Mouse (Mus musculus) adrenal gland, postnatal 25 days (tissue): ENCODE measurements around the gene Tirap. TPM values are rescaled to one million over a fixed set of nuclear protein-coding genes. Genes with fewer than 3 reads are reported as not detected.

ENCODE experiments used
- DNase-seq: peaks from one replicate; pipeline ENCODE4 v3.0.0; 2021; ENCODE audit warnings: mixed read lengths
- long read RNA-seq: library from polyadenylated mRNA; stranded (forward); transcript quantifications from one replicate; pipeline ENCODE4 v2.0.0, GENCODE M21; 2021
- total RNA-seq: library from RNA; stranded (reverse); gene quantifications from 2 replicates; pipeline ENCODE4 v1.2.3, GENCODE M21; 2021

Gene Tirap
- total RNA-seq = 7.6 and 10.7 TPM in 2 replicates
- long read RNA-seq, transcript Tirap-205 (7 exons, 1,783 nt) = major isoform, 6 of 12 reads
- long read RNA-seq, partial matches to known transcripts = 0 of 12 reads
- long read RNA-seq, other reads (novel, unspliced or antisense) = 4 of 12 reads

DNA sequence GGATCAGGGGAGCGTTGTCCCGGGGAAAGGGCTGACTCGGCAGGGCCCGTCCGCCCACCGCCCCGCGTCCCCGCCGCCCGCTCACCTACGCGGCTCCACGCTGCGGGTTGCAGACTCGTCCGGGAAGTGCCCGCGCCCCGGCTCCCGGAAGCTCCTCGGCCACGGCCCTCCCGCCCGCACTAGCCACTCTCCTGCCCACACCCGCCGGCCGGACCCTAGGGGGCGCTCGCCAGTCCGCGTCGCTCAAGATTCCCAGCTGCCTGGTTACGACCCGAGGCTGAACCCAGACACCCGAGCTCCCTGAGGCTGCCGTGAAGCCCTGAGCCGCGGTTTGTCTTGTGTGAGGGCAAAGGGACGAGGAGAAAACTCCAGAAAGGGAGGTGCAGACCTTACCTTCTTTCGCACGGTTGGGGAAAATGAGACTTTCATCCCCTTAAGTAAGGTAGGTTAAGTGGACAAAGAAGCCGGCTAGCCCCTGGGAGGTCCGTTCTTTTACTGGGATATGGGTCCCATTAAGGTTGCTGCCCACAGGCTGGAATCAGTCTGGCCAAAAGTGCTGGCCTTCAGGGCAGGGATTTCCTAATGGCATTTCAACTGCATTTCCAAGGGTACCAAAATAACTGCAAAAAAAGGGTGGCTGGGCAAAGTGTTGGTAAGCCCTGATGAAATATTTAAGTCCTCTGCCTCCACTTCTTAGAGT lies at the start of gene Tirap, which contains the start of gene Srpr:
Gene Tirap, minus strand, starts transcription at position 520 of the 700 bp plus-strand sequence.
Gene Srpr, plus strand, starts transcription at position 404 of the 700 bp plus-strand sequence.
- peak; percentile 96 for DNase-seq

DNA sequence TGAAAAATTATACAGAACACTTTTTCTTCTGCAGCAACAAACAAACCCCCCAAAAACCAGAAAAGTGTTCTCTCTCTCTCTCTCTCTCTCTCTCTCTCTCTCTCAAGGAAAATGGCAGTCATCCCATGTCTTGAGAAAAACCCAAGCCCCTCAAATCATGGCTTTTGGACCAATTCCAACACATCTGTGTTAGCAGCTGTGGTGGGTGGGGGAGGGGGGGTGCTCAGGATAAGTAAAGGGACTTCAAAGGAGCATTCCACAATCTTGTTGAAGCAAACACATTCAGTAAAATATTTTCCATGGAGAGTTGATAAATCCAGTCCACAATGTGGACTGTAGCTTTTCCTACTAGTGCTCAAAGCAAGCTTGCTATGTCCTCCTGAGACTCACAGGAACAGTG lies 49.4 kb upstream of the Tirap start:
- DNase-seq = no peak

DNA sequence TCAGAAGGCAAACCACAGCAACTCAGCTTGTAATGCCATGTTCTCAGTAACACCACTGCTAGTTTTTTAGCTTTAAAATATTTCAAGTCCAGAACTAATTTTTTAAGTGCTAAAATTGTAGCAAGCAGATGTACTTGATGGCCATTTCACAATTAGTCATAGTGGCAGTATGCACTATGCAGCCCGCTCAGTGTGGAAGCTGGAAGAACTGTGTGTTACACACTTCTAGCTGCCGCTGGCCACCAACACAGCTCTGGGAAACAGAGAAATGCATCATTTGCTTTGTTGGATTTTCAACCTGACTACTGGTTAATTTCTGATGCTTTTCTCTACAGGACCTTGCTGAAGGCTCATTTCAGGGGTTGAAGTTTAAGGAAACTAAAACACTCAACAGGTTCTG lies 47.3 kb upstream of the Tirap start:
- DNase-seq = no peak

DNA sequence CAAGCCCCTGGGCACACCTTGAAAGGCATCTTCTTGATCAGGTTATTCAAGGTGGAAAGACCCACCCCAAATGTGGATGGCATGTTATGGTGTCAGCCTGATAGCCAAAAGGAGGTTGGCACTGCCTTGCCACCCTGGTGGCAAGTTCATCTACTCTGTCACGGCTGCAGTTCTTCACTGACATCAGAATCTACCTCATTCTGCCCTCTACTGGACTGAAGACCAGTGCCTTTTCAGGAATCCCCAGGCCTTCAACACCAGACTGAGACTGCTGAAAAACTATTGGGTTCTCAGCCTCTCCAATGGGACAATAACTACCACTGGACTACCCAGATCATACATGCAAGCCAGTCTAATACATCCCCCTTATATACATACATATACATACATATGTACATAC lies 39.6 kb upstream of the Tirap start:
- no peak for DNase-seq

DNA sequence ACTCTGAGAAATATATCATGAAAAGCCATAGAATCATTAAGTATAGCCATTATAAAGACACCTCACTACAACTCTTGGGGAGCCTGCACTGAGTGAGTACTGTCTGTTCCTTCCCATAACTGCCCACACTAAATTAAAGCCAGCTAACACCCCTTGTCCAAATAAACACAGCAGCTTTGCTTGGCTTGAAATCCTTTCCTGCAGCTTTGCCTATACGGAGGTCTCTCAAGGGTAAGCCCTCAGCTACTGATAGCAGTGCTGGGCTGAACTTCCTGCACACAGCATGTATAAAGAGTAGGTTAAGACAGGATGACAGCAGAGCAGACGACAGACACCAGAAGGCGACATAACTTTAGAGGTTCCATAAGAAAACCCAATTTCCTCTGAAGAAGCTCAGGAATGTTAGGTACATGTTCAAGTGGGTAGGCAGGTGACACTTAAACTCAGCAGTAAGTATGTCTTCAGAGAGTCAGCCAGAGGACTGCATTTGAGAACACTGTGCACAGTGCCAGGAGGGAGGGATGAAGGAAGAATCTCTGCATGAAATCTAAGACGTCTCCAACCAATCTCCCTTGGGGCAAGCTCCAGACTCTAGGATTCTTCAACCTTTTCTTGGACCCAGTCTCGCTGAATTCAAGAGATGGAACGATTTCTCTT lies 39.0 kb upstream of the Tirap start:
- DNase-seq = no peak

DNA sequence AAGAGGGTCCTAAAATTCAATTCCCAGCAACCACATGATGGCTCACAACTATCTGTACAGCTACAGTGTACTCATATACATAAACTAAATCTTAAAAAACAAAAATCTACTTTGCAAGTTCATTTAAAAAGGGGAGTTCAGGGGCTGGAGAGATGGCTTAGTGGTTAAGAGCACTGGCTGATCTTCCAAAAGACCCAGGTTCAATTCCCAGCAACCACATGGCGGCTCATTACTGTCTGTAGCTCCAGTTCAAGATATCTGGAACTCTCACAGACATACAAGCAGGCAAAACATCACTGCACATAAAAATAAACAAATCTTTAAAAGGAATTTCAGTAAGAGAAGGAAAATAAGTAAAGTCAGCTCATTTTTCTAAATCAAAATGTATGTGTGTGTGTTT lies 38.3 kb upstream of the Tirap start:
- no peak for DNase-seq

DNA sequence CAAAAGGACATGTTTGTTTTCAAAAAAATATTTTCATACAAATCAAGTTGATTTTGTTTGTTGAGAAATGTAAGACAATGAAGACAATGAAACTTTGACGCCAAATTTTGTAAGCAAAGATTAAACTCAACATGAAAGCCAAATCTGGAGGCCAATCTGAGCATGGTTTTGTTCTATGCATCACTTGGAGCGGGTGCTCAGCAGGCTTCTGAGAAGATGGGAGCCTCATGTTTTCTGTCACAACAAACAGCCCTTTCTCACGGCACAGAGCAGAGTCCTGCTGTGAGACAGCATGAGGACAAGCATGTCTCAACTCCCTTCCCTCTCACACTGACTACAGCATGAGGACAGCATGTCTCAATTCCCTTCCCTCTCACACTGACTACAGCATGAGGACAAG lies 35.9 kb upstream of the Tirap start:
- no peak for DNase-seq

DNA sequence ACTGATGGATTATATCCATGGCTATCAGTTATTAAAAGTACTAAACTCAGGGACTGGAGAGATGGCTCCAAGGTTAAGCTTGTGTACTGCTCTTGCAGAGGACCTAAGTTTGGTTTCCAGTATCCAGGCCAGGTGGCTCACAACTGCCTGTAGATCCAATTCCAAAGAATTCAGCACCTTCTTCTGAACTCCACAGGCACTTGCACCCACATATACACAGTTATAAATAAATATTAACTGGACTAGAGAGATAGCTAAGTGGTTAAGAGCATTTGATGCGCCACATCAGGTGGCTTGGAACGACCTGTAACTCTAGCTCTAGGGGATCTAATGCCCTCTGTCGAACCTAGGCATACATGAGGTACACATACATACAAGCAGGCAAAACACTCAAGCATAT lies 28.6 kb upstream of the Tirap start:
- no peak for DNase-seq

DNA sequence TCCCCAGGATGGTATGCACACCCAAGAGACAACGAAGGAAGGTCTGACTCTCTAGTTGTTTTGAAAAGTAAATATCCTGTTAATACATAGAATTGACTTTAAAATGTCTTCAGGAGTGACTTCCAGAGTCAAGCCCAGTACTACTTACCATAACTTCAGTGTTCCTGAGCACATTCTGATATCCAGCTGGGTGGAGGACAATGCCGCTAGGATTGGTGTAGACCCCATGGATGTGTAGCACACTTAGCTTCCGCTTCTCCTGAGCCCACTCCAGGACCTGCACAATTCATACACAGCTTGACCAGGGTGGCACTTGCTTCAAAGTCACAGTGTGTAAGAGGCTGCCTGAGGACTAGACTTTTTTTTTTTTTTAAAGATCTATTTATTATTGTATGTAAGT lies 23.4 kb upstream of the Tirap start:
- no peak for DNase-seq

DNA sequence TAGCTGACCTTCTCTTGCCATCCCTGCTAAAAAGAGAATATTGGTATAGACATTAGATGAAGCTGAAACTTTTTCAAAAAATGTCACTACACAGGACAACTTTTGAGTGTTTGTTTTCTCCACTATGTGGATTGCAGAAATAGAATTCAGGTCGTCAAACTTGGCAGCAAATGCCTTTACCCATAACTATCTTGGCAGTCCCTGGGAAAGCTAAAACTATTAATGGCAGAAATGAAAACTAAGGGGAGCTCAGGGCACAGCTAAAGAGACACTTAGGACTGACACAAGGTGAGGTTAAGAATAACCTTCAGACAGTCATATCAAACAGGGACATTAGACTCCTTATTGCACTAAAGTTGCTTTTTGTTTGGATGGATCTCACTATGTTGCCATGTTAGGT lies 17.9 kb upstream of the Tirap start:
- no peak for DNase-seq

DNA sequence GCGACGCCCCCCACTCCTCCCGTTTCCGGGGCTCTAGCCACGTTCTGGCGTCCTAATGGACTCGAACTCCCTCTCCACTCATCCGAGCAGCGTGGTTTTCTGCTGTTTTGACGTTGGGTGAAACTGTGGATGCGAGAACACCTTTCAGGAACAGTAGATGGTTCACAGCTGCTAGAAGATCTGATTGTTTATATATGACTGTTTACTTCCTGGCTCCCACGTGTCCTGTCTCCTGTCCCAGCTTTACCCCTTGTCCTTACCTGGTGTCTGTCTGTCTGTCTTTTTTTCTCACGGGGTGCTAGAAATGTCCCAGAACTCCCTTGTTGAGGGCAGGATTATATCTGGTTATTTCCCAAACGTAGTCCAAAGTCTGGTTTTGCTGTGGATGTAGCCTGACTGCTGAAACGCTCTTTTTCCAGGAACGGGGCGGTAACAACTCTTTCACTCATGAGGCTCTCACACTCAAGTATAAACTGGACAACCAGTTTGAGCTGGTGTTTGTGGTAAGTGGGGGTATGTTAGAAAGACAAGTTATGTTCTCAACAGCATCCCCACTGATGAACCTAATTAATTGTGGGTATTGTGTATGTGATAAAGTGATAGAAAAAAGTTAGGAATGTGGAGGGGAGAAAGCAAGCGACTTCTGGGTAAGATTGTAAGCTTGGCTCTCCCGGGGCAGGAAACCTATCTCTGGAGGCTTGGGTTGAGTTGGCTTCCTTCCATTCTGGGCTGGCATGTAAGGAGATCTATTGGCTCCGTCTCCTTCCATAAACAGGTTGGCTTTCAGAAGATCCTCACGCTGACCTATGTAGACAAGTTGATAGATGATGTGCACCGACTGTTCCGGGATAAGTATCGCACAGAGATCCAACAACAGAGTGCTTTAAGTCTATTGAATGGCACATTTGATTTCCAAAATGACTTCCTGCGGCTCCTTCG lies 11.8 kb upstream of the Tirap start:
- no peak for DNase-seq

DNA sequence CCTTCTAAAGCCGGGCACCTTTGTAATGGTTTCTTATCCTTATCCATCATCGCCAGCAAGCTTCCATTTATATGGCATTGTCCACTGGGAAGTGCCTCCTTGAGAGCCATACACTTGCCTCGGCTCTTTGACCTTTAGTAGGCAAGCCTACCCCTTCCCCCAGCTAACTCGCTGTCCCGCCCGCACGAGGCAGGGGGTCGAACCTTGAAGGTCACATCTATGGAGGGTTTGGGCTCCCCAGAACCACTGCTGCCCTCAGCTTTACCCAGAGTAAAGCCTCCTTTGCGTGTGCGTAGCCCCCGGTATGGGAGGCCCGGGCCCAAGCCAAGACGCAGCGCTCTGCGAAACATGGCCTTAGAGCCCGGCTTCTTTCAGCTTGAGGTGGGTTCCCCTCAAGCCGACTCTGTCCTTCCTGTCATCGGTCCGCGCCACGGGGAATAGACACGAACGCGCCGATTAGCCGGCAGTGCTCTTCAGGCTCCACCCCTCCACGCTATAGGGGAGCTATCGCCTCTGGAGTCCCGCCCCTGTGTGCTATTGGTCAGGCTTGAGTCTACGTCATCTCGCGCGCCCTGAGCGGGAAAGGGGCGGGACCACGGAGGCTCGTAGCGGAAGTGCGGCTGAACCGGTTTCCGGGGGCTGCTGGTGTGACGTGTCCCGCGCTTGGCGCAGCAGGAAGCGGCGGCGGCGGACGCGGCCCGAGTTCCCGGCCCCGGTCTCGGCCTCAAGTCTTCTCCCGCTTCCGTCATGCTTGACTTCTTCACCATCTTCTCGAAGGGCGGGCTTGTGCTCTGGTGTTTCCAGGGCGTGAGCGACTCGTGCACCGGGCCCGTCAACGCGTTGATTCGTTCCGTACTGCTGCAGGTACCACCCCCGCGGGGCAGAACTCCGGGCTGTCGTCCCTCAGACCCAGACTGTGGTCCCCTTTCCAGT lies 10.7 kb upstream of the Tirap start, which contains the start of gene Foxred1:
Gene Foxred1, minus strand, starts transcription at position 514 of the 933 bp plus-strand sequence.
- DNase-seq = peak; percentile 98

DNA sequence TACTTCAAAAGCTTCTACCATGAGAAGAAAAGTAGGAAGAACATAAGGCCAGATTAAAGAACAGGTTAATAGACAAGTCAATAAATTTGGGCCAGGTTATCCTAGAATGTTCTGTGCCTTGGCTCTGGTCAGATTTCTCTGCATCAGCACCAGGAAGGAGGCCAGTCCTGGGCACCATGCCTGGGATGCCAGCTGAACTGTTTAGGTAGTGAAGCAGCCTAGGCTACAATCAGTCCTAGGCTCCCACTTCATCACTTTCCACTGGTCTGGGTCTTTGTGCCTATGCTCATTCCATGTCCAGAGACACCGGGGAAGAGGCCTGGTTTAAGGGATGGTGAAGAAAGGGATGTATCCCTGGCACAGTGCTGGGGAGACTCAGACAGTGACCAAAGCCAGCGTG lies 4.3 kb upstream of the Tirap start:
- DNase-seq = no peak

DNA sequence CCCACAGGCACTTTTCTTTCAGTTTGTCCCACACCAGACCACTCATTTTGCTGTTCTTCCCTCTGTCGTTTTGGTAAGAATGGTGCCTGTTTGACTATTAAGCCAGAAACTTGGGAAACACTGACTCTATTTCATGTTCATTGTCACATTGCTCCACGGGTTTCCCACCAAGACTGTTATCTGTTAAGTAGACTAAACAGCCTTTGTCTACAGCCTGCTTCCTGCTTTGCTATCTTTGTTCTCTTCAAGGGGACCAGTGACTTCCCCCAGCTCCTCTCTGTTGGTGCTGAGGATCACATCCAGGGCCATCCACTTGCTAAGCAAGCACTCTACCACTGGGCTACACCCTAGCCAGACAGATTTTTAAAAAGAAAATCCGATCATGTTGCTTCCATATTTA lies 3.4 kb upstream of the Tirap start:
- DNase-seq = no peak

DNA sequence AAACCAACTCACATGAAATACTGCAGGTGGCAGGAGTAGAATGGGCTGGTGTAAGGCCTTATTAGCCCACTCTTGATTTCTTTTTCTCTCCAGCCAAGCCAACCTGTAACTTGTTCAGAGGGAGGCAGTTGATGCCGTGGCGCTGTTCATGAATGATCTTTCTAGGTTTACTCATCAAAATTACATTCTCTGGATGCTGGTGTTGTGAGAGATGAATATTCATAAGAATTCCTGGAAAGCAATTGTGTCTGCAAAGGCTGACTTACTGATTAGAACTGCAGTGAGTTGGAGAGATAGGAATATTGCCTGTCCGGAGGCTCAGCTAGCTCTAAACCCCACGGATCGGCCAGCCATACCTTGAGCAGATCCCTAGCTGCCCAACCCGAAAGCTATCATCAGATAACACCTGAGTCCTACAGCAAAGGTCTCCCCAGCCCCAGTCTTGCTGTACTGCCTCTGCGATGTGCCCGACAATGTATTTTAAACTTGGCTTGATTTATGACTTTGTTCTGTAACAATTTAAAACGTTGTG lies 504 bp upstream of the Tirap start:
- DNase-seq = no peak

DNA sequence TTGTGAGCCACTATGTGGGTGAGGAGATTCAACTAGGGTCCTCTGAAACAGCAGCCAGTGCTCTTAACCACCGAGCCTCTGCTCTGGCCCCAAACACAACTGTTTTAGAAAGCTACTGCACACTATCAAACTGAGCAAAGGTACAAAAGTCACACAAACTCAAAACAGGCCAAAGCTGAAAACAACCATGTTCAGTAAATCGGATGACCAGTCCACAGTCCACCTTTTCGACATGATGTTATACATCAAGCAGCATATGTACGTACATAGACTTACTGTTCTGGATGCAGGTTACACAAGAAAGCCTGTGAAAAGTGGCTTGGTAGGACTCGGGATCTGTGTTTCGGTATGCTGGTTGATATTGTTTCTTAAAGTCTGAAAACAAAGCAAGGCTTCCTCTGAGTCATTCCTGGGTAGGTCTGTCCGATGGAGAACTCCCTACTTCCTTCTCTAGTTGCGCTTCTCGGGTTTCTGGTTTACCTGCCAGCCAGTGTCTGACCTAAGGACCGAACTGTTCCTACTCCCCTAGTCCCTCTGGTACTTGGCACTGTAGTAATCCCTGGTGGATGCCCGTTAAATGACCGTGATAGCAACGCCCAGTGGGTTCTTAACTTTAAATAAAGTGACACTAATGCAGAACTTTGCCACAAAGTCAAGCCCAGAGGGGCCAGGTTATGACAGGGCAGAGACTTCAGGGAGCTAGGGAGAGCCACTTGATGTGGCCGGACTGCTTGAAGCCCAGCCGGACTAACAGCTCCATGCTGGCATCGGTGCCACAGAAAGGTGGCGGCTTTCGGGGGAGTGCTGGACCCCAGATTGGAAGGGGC lies 933 bp downstream of the Tirap start:
- no peak for DNase-seq

DNA sequence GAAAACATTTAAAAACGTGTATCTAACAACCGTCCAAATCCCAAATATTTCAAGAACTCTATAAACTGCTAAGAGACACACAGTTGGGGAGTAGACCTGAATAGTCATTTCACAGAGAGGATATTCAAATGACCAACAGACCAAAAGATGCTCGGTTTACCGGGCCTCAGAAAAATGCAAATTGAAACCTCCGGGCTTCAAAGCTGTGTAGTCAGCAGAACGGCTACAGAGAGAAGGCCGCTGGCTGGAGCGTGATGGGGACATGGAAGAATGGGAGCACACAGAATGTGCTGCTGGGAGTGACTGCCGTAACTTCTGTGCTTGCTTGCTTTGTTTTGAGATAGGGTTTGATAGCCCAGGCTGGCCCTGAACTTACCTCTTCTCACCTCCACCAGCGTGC lies 1.7 kb downstream of the Tirap start:
- DNase-seq = no peak

DNA sequence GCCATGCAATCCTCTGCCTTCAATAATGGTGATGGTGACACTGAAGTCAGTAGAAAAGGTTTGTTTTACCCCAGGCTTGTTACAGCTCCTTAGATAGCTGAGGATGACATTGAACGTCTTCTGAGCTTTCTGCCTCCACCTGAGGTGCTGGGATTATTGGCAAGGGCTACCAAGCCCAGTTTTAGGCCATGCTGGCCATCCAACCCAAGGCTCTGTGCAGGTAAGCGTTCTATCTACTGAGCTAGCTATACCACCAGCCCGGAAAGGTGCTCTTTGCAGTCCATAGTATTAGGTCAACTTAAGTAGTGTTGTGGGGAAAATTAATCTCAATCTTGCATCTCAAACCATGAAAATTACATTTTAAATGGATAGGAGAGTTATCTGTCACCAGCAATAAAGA lies 2.5 kb downstream of the Tirap start:
- no peak for DNase-seq

DNA sequence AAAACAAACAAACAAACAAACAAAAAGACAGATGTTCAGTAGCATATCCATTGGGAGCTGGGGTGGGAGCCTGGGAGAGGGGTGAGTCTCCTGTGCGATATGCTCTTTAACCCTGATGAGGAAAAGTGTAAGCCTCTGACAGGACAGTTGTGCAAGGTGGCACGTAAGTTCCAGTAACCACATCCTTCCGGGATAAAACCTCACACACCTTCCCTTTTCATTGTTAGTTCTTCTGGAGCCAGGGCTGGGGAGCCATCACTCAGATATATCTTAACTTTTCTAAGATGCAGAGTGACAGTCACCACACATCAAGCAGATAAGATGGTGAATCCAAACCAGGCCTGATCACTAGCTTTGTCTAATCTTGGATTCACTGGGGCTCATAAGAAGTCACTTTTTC lies 6.0 kb downstream of the Tirap start:
- DNase-seq = no peak

DNA sequence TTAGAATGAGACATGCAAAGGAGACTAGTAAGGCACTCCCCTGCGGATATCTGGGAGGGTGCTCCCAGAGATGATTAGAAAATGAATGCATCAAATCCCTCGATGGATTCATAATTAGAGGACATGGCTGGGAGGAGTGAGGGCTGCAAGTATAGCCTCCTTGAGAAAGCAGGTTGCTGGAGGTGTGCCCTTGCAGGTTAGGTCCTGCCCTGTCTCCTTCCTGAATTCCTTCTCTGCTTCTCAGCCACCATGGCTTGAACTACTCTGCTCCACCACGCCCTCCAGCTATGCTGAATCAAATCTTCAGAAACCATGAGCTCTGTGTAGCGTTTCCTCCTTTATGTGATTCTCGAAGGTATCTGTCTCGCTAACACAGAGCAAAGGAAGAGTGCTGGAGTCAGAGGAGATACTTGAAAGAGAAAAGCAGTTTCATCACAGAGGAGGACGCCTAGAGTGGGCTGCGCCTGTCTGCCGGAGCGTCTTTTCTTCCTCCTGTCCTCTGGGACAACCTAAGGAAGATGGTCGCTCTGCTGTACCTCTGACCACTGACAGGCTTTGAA lies 7.0 kb downstream of the Tirap start:
- DNase-seq = no peak
